Mouse (Mus musculus) ES-Bruce4 (cell line): ENCODE data around the gene Shroom3.

Experiments
- CTCF ChIP-seq: IDR thresholded peaks from one replicate; pipeline ENCODE4 v1.8.1; 2011; ENCODE audit warnings: low read depth, low read length
- EP300 ChIP-seq: IDR thresholded peaks from 2 replicates; pipeline ENCODE4 v1.6.1; 2011; ENCODE audit warnings: low read depth, low read length; ENCODE audit not compliant: insufficient read depth

GRCm38 (mm10) chr5:92717666-92718360 is 34.6 kb downstream of the Shroom3 start:
- no peak for TF ChIP-seq EP300
- TF ChIP-seq CTCF, result no peak
